Mouse (Mus musculus) megakaryocyte, adult 5-6 weeks (primary cell): ENCODE data around the gene Gm20479. TPM values are rescaled to one million over a fixed set of nuclear protein-coding genes. Genes with fewer than 3 reads are reported as not detected.

Experiments used
- ATAC-seq: 2 replicates; pipeline ENCODE4 v1.8.0; 2016; ENCODE audit warnings: mild to moderate bottlenecking, inconsistent platforms; ENCODE audit not compliant: poor library complexity, severe bottlenecking
- total RNA-seq, 2 experiments: library from RNA; stranded (forward) in 1 of 2; stranded (reverse) in 1 of 2; fragments of 153-499, 151-499 nt in 1 of 2; fragments of 221-1000, 200-1000 nt in 1 of 2; gene quantifications; 2 replicates each; pipeline versions ENCODE4 v1.2.3 to v1.2.4; 2015 to 2017

Gene Gm20479
- not detected in 2 replicates for total RNA-seq (2015)
- total RNA-seq (2017): not detected in 2 replicates

GRCm38 (mm10) chr7:27356861-27357594, at the start of gene Gm20479:
Gm20479 (minus strand) TSS chr7:27357419.
- peak; percentile 41 for ATAC-seq

- no peak for ATAC-seq
Measured at GRCm38 (mm10) chr7:27406481-27406880, 49.3 kb upstream of the Gm20479 start.

DNA sequence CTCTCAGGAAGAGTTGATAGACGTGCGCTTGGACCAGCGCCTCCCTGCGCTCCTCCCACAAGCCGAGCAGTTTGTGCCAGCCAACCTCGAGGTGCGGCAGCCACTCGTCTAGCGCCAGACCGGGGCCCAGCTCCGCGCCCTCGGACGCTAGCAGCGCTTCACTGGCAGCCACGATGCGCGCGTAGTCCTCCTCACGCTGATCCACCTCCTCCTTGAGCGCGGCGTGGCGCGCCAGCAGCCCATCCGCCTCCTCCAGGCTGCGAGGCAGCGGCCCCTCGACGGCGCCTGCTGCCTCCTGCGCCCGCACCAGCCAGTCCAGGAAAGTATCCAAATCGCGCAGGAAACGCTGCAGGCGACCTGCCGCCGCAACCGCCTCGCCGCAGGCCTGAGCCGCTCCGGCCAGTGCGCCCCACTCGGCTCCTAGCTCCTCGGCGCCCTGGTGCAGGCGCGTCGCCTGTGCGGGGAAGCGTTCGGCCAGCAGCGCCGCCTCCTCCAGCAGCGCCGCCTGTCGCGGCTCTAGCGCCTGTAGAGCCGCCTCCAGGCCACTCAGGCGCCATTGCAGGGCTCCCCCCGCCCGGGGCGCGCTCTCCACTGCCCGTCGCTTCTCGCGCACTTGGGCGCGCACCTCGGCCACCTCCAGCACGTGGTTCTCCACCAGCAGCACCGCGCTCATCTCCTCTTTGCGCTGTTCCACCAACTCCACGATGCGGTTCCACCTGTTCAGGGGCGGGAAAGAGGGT, 47.2 kb upstream of the Gm20479 start:
- ATAC-seq: no peak

DNA sequence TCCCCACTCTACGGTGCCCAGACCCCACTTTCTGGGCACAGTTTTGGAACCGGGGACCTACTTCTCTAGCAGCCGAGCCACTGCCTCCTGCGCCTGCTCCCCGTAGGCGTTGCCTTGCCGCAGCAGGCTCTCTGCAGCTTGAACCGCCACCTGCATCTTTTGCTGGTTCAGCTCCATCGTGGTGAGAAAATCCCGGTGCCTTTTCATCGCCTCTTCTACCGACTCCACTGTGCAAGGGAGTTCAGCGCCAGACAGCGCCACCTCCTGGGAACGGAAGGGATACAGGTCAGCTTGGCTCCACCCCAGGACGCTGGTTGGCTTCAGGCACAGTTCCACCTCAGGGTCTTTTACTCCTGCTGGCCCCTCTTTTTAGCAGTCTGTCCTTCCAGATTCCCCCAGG, 45.5 kb upstream of the Gm20479 start:
- peak; percentile 60; the same call in 1 of the 2 replicates for ATAC-seq

DNA sequence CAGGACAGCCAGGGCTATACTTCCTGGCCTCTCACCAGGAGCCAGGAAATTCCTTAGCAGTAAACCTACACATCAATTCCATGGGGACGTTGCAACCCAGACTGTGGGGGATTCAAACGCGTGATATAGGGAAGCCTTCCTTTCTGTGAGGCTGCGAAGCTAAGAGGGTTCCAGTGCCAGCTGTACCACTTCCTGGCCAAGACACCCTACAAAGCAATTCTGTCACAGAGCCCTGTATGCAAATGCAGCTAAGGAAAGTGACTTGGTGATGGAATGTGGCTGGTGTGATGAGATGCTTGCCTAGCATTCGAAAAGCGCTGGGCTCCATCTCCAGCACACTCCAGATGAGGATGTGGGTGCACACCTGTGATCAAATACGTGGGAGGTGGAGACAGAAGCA, 43.3 kb upstream of the Gm20479 start:
- ATAC-seq: no peak

- ATAC-seq: peak; percentile 89
Measured at GRCm38 (mm10) chr7:27397048-27397949, 40.1 kb upstream of the Gm20479 start.

DNA sequence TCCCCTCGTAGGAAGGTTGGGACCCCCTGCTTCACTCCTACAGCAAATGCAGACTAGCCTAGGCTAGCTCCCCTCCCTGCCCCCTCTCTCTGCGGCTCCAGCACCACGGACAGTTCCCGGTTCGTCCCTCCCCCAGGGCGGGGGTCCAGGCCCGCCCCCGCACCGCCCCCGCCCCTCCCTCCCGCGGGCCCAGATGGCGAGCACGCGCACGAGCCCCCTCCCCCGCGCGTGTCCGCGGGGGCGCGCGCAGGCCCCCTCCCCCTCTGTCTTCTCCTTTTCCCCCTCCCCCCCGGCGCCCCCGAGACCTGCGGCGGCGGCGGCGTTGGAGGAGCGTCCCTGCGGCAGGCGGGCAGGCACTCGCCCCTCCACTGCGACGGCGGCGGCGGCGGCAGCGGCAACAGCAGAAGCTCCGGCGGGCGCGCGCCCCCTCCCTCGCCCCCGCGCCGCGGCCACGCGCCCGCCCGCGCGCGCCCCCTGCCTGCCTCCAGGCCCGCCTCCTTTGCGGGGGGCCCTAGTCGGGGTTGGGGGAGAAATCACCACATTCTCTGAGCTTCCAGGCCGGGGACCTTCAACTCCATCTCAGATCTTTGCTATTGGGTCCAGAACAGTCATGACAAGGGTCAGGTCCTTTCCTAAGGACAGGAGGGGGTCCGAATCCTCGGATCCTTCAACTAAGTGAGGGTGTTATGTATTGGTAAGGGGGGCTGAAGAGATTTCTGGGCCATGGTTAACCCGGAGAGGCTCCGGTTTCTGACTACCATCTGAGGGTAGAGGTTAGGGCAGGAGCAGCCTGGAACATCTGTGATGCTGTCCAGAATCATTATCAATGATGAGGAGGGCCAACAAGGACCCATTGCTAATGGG, 39.2 kb upstream of the Gm20479 start:
- ATAC-seq: no peak

DNA sequence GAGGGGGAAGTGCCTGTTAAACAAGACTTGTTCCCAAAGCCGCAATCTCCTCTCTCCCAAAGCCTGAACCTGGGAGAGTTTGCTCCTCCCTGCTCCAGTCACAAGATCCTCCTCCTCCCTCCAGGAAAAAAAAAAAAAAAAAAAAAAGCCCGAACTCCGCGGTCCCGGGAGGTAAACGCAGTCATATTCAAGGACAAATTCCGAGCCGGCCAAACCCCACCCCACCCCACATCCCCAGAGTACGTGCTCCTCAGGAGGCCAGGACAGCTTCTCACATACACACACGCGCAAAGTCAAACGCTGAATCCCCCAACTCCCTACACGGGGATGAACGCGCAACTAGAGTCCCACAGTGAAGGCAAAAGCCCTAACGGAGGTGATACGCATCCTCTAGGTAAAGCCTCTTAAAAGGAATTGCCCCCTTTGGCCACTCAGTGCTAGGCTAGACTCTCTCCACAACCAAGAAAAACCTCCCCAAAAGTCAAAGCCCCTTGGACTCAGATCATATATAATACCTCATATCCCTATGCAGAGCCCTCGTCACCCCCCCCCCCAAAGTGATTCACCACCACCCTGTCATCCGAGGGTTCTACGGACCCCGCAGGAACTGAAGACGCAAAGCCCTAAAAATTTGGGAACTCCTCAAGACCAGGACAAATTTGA, 38.4 kb upstream of the Gm20479 start:
- no peak for ATAC-seq

GRCm38 (mm10) chr7:27391416-27391815, 34.2 kb upstream of the Gm20479 start:
- no peak for ATAC-seq

DNA sequence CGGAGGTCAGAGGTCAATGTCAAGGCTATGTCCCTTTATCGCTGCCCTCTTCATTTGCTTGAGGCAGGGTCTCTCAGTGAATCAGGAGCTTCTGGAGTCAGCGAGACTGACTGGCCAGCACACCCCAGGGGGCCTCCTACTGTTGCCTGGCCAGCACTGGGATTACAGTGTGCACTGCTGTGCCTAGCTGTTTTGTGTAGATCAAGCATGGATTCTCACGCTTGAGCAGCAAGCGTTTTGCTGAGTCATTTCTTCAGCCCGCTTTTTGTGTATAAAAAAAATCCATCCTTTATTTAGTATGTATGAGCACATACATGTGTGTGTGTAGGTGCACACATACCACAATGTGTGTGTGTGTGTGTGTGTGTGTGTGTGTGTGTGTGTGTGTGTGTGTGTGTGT, 32.0 kb upstream of the Gm20479 start:
- ATAC-seq: no peak

- ATAC-seq: peak; percentile 83
Measured at GRCm38 (mm10) chr7:27384731-27385130, 27.5 kb upstream of the Gm20479 start.

GRCm38 (mm10) chr7:27384134-27384533, 26.9 kb upstream of the Gm20479 start:
- no peak for ATAC-seq

DNA sequence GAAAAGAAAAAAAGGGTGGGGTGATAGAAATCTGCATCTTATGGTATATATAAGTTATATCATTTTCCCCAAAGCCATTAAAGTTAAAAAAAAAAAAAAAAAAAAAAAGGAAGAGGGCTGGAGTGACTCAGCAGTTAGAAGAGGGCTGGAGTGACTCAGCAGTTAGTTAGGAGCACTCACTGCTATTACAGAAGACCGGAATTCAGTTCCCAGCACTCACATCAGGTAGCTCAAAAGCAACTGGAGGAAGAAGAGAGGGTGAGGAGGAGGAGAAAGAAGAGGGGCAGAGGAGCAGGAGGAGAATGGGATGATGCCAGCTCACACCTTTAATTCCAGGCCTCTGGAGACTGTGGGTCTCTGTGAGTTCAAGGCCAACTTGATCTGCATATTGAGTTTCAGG, 26.0 kb upstream of the Gm20479 start:
- no peak for ATAC-seq

DNA sequence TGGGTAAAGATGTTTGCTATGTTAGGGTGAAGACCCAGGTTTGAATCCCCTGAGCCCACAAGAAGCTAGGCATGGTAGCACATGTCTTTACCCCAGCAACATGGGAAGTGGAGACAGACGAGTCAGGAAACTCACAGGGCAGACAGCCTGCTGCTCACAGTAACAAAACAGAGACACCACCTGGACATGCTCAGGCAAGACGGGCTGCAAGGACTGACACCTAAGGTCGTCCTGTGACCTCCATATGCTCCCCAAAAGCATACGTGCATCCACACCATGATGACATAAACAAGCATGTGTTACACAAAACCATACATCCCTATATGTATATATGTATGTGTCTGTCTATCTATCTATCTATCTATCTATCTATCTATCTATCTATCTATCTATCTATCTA, 24.3 kb upstream of the Gm20479 start:
- no peak for ATAC-seq

DNA sequence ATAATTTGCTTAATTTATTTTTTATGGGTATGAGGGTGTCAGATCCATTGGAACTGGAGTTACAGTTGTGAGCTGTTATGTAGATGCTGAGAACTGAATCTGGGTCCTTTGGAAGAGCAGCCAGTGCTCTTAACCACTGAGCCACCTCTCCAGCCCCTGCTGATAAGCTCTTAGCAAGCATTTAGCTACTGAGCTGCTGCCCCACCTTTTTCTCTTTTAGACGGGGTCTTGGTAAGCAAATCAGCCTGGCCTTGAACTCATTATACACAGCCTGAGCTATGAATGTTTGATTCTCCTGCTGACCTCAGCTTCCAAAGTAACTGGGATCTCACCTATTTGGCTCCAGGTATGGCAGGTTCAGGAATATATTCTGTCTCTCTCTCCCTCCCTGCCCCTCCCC, 23.8 kb upstream of the Gm20479 start:
- ATAC-seq: no peak

- ATAC-seq: no peak
Measured at GRCm38 (mm10) chr7:27379836-27380235, 22.6 kb upstream of the Gm20479 start.

DNA sequence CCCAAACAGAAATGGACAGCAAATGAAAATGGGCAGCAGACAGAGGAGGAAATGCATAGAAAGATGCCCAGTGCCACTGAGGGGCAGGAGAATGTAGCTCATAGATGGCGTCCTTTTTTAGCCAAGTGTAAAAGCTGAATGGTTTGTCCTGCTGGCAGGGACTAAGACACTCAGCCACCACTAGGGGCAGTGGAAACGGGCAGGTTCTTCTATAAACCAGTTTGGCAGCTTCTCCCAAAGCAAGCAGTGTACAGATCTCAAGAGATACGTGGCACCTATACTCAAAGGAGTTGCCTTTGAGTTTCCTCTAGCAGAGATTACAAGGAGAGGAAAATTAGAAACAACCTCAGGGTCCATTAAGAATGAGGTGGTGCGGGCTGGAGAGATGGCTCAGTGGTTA, 21.2 kb upstream of the Gm20479 start:
- ATAC-seq: no peak; the same call in 1 of the 2 replicates

- no peak for ATAC-seq
Measured at GRCm38 (mm10) chr7:27375274-27375673, 18.1 kb upstream of the Gm20479 start.

GRCm38 (mm10) chr7:27371715-27372462, 14.7 kb upstream of the Gm20479 start:
- no peak for ATAC-seq
